Mouse (Mus musculus): ENCODE measurements around the gene Gm5426. TPM values are rescaled to one million over a fixed set of nuclear protein-coding genes. Genes with fewer than 3 reads are reported as not detected.

Gene Gm5426
- polyA plus RNA-seq, 1 experiment: not detected

- Histone ChIP-seq H3K4me3 (ENCODE audit: insufficient read depth, poor library complexity, severe bottlenecking) (no peak overlapping the region), H3K79me2 (ENCODE audit: control insufficient read depth, insufficient read depth) (no peaks in the 10 kb centered on the region), H3K27me3 (ENCODE audit: control insufficient read depth, insufficient read depth, insufficient read length) (no peaks in the 10 kb centered on the region), H3K79me3 (ENCODE audit: low read depth) (no peaks in the 10 kb centered on the region), H3ac (ENCODE audit: control insufficient read depth, insufficient read length, low read depth) (no peak overlapping the region), H3K36me3 (ENCODE audit: control insufficient read depth, insufficient read depth) (no peaks in the 10 kb centered on the region)
- TF ChIP-seq MAX (IDR thresholded peaks at IDR 0.05) (no peak), FOSL1 (IDR thresholded peaks at IDR 0.05; ENCODE audit: insufficient read depth, low read length, poor library complexity, severe bottlenecking) (no peak), MYOD1 (IDR thresholded peaks at IDR 0.05; ENCODE audit: control insufficient read depth, insufficient read length, low read depth) (no peak), CEBPB (IDR thresholded peaks at IDR 0.05; ENCODE audit: low read depth) (no peak), CTCF (IDR thresholded peaks at IDR 0.05; ENCODE audit: control insufficient read depth, insufficient read depth, insufficient read length) (no peak), USF1 (IDR thresholded peaks at IDR 0.05; ENCODE audit: low read depth) (no peak), MYOG (IDR thresholded peaks at IDR 0.05; ENCODE audit: control insufficient read depth, extremely low read depth, insufficient read length) (no peak)
Observed at GRCm38 (mm10) chr10:96115325-96115724, 21.1 kb upstream of the Gm5426 start.

DNA sequence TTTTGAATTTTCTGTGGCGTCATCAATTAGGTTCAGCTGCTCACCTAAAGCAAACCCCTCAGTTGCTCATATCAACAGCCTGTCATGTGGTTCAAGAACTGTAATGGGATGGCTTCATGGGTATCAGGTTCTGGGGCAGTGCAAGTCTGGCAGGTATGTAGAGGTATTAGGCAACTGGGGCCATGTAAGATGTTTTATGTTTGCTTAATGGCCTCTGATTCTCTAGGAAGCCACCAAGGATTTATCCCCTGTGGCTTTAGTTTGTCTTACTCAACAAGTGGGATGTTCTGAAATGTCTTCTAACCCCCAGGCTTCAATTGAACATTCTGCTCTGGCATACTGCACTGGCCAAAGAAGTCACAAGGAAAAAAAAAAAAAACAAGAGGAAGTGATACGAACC is 15.6 kb upstream of the Gm5426 start:
- Histone ChIP-seq H3K36me3 (ENCODE audit: control insufficient read depth, insufficient read depth) (no peaks in the 10 kb centered on the region), H3ac (ENCODE audit: control insufficient read depth, insufficient read length, low read depth) (no peak overlapping the region), H3K27me3 (ENCODE audit: control insufficient read depth, insufficient read depth, insufficient read length) (no peaks in the 10 kb centered on the region), H3K4me3 (ENCODE audit: insufficient read depth, poor library complexity, severe bottlenecking) (no peak overlapping the region), H3K79me2 (ENCODE audit: control insufficient read depth, insufficient read depth) (no peaks in the 10 kb centered on the region), H3K79me3 (ENCODE audit: low read depth) (no peaks in the 10 kb centered on the region)
- TF ChIP-seq CTCF (IDR thresholded peaks at IDR 0.05; ENCODE audit: control insufficient read depth, insufficient read depth, insufficient read length): no peak
- no peak for TF ChIP-seq MYOD1 (IDR thresholded peaks at IDR 0.05; ENCODE audit: control insufficient read depth, insufficient read length, low read depth)
- no peak for TF ChIP-seq MYOG (IDR thresholded peaks at IDR 0.05; ENCODE audit: control insufficient read depth, extremely low read depth, insufficient read length)

GRCm38 (mm10) chr10:96121249-96122010 is 15.0 kb upstream of the Gm5426 start:
- Histone ChIP-seq H3K4me3 (ENCODE audit: insufficient read depth, poor library complexity, severe bottlenecking) (no peak overlapping the region), H3K36me3 (ENCODE audit: control insufficient read depth, insufficient read depth) (no peaks in the 10 kb centered on the region), H3K79me2 (ENCODE audit: control insufficient read depth, insufficient read depth) (no peaks in the 10 kb centered on the region), H3ac (ENCODE audit: control insufficient read depth, insufficient read length, low read depth) (no peak overlapping the region), H3K27me3 (ENCODE audit: control insufficient read depth, insufficient read depth, insufficient read length) (no peaks in the 10 kb centered on the region), H3K79me3 (ENCODE audit: low read depth) (no peaks in the 10 kb centered on the region)
- TF ChIP-seq CTCF (IDR thresholded peaks at IDR 0.05; ENCODE audit: control insufficient read depth, insufficient read depth, insufficient read length) (no peak), MYOG (IDR thresholded peaks at IDR 0.05; ENCODE audit: control insufficient read depth, extremely low read depth, insufficient read length) (no peak), FOSL1 (IDR thresholded peaks at IDR 0.05; ENCODE audit: insufficient read depth, low read length, poor library complexity, severe bottlenecking) (no peak), USF1 (IDR thresholded peaks at IDR 0.05; ENCODE audit: low read depth) (no peak), CEBPB (IDR thresholded peaks at IDR 0.05; ENCODE audit: low read depth) (no peak), MYOD1 (IDR thresholded peaks at IDR 0.05; ENCODE audit: control insufficient read depth, insufficient read length, low read depth) (no peak)

- TF ChIP-seq MYOG (IDR thresholded peaks at IDR 0.05; ENCODE audit: control insufficient read depth, extremely low read depth, insufficient read length) (no peak), MAX (IDR thresholded peaks at IDR 0.05) (no peak), FOSL1 (IDR thresholded peaks at IDR 0.05; ENCODE audit: insufficient read depth, low read length, poor library complexity, severe bottlenecking) (no peak), CTCF (IDR thresholded peaks at IDR 0.05; ENCODE audit: control insufficient read depth, insufficient read depth, insufficient read length) (no peak), CEBPB (IDR thresholded peaks at IDR 0.05; ENCODE audit: low read depth) (no peak), MYOD1 (IDR thresholded peaks at IDR 0.05; ENCODE audit: control insufficient read depth, insufficient read length, low read depth) (no peak)
- no peaks in the 10 kb centered on the region for H3K79me2 ChIP-seq (ENCODE audit: control insufficient read depth, insufficient read depth)
- H3K79me3 ChIP-seq (ENCODE audit: low read depth): no peaks in the 10 kb centered on the region
- no peaks in the 10 kb centered on the region for H3K36me3 ChIP-seq (ENCODE audit: control insufficient read depth, insufficient read depth)
- H3K4me3 ChIP-seq (ENCODE audit: insufficient read depth, poor library complexity, severe bottlenecking): no peak overlapping the region
- H3ac ChIP-seq (ENCODE audit: control insufficient read depth, insufficient read length, low read depth): no peak overlapping the region
- H3K27me3 ChIP-seq (ENCODE audit: control insufficient read depth, insufficient read depth, insufficient read length): no peaks in the 10 kb centered on the region
Observed at GRCm38 (mm10) chr10:96123885-96124284, 12.5 kb upstream of the Gm5426 start.

- Histone ChIP-seq H3K79me2 (ENCODE audit: control insufficient read depth, insufficient read depth) (no peaks in the 10 kb centered on the region), H3ac (ENCODE audit: control insufficient read depth, insufficient read length, low read depth) (no peak overlapping the region), H3K4me3 (ENCODE audit: insufficient read depth, poor library complexity, severe bottlenecking) (no peak overlapping the region), H3K79me3 (ENCODE audit: low read depth) (no peaks in the 10 kb centered on the region), H3K27me3 (ENCODE audit: control insufficient read depth, insufficient read depth, insufficient read length) (no peaks in the 10 kb centered on the region), H3K36me3 (ENCODE audit: control insufficient read depth, insufficient read depth) (no peaks in the 10 kb centered on the region)
- no peak for TF ChIP-seq MAX (IDR thresholded peaks at IDR 0.05)
- no peak for TF ChIP-seq MYOD1 (IDR thresholded peaks at IDR 0.05; ENCODE audit: control insufficient read depth, insufficient read length, low read depth)
- no peak for TF ChIP-seq MYOG (IDR thresholded peaks at IDR 0.05; ENCODE audit: control insufficient read depth, extremely low read depth, insufficient read length)
- TF ChIP-seq FOSL1 (IDR thresholded peaks at IDR 0.05; ENCODE audit: insufficient read depth, low read length, poor library complexity, severe bottlenecking): no peak
- TF ChIP-seq USF1 (IDR thresholded peaks at IDR 0.05; ENCODE audit: low read depth): no peak
- TF ChIP-seq CEBPB (IDR thresholded peaks at IDR 0.05; ENCODE audit: low read depth): no peak
- TF ChIP-seq CTCF (IDR thresholded peaks at IDR 0.05; ENCODE audit: control insufficient read depth, insufficient read depth, insufficient read length): no peak
Observed at GRCm38 (mm10) chr10:96124290-96124689, 12.1 kb upstream of the Gm5426 start.

Measured in C2C12 (cell line).